Mouse (Mus musculus) stomach, postnatal 0 days (tissue): Measurements from ENCODE around the gene Esr2. TPM values are rescaled to one million over a fixed set of nuclear protein-coding genes. Genes with fewer than 3 reads are reported as not detected.
A peak's percentile ranks its signal among the peaks of the same experiment; 100 is the strongest.

Experiments
- ATAC-seq: fragments of 200-750 bp; cut with Nextera tagmentation; 2 replicates; pipeline ENCODE4 v1.8.0; 2017; ENCODE audit not compliant: low FRiP score, low TSS enrichment
- DNase-seq: peaks from one replicate; pipeline ENCODE4 v3.0.0-alpha.2; 2016; ENCODE audit warnings: low spot score
- H3K27ac ChIP-seq: fragments of 300-500 bp; sonication (generic); replicated peaks from 2 replicates; pipeline ENCODE4 v1.5.1; 2014; ENCODE audit warnings: mild to moderate bottlenecking, control low read depth
- H3K27me3 ChIP-seq: fragments of 300-500 bp; sonication (generic); 2 replicates; pipeline ENCODE4 v1.6.1; 2014; ENCODE audit warnings: low read length; ENCODE audit not compliant: control insufficient read depth, insufficient read depth
- H3K36me3 ChIP-seq: fragments of 300-500 bp; sonication (generic); 2 replicates; pipeline ENCODE4 v1.6.1; 2014; ENCODE audit warnings: low read length, mixed read lengths; ENCODE audit not compliant: control insufficient read depth, insufficient read depth
- H3K4me1 ChIP-seq: fragments of 300-500 bp; sonication (generic); replicated peaks from 2 replicates; pipeline ENCODE4 v1.6.1; 2014; ENCODE audit warnings: antibody characterized with exemption; ENCODE audit not compliant: control insufficient read depth, insufficient read depth
- H3K4me2 ChIP-seq: fragments of 300-500 bp; sonication (generic); replicated peaks from 2 replicates; pipeline ENCODE4 v1.6.1; 2014; ENCODE audit warnings: low read depth, mild to moderate bottlenecking, control low read depth, moderate library complexity
- H3K4me3 ChIP-seq: fragments of 300-500 bp; sonication (generic); 2 replicates; pipeline ENCODE4 v1.5.1; 2014; ENCODE audit warnings: low read depth, low read length, control low read depth
- H3K9ac ChIP-seq: fragments of 300-500 bp; sonication (generic); 2 replicates; pipeline ENCODE4 v1.6.1; 2014; ENCODE audit warnings: mild to moderate bottlenecking, low read length, control low read depth, mixed read lengths
- H3K9me3 ChIP-seq: fragments of 300-500 bp; sonication (generic); 2 replicates; pipeline ENCODE4 v1.6.1; 2016; ENCODE audit warnings: low read length; ENCODE audit not compliant: control insufficient read depth
- CTCF ChIP-seq: IDR thresholded peaks from 2 replicates; pipeline ENCODE4 v1.5.1; 2016; ENCODE audit warnings: antibody characterized with exemption, low read depth, mild to moderate bottlenecking, moderate library complexity
- EP300 ChIP-seq: optimal IDR thresholded peaks from 2 replicates; pipeline ENCODE3; 2016; ENCODE audit warnings: antibody characterized with exemption
- WGBS: fragments of 180-500 bp; shearing (Covaris S2); extraction: QIAGEN DNeasy Blood & Tissue Kit; methylation state at CpG from one replicate; pipeline ENCODE4 v1.1.7; 2014; 5-methylcytosine and 5-hydroxymethylcytosine counted together
- polyA plus RNA-seq: library from polyadenylated mRNA; unstranded; fragments of >200 nt; fragmentation: Nextera tagmentation; extraction: Ambion mirVana; gene quantifications from 2 replicates; pipeline ENCODE4 v1.2.1, GENCODE M21; 2015

Esr2 gene
- polyA plus RNA-seq, 1 experiment from 2014 or later, result 0.05 TPM

DNA sequence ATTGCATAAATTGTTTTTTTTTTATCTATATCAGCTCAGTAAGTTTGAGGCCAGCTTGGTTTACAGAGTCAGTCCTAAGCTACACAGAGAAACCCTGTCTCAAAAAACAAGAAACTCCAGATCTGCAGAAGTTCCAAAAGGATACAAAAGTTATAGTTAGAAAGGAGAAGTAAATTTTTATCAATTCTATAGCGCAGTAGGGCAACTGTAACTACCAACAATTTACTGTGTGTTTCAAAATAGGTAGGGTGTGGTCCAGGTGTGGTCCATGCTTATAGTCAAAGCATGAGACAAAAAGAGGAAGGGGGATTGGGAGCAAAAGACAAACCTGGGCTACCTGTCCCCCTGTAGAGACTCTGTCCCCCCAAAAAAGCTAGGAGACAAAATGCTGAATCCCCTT, 9.4 kb upstream of the Esr2 start:
- Histone ChIP-seq H3K27me3 (no peaks in the 10 kb centered on the region), H3K27ac (no peak overlapping the region), H3K36me3 (no peaks in the 10 kb centered on the region), H3K4me3 (no peak overlapping the region), H3K9me3 (no peaks in the 10 kb centered on the region), H3K9ac (no peak overlapping the region), H3K4me1 (no peaks in the 10 kb centered on the region), H3K4me2 (no peak overlapping the region)
- TF ChIP-seq EP300, result no peak
- TF ChIP-seq CTCF, result no peak
- ATAC-seq, result no peak
- no peak for DNase-seq
- WGBS, result 85% methylated on average over 1 of the region's 1 CpGs

DNA sequence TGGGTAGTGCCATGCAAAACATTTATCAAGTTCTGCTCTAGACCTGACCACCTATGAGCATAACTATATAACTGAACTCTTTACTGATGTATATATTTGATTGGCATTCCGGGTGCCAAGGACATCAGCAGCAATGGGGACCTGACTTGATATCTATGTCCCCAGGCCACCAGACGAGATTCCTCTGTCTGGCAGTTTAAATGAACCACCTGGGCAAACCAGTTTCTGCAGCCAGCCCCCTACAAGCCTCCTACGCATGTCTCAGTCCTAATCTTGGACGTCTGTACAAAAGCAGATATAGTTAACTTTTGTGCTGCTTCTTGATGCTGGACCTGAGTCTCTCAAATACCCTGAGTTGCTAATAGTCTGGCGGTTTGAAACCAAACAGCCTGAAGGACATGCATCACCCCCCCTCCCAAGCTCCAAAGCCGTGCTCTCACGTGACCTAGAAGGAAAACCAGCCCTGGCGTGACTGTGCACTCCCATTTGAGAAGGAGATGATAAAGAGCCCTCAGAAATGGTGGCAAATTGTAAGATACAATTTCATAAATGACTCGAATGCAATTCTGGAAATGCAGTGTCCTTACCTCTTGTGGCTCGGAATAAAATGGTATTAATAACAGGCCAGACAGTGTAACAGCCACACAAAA, 8.2 kb upstream of the Esr2 start:
- no peak for TF ChIP-seq CTCF
- TF ChIP-seq EP300, result no peak
- no peak for DNase-seq
- no peak for ATAC-seq

DNA sequence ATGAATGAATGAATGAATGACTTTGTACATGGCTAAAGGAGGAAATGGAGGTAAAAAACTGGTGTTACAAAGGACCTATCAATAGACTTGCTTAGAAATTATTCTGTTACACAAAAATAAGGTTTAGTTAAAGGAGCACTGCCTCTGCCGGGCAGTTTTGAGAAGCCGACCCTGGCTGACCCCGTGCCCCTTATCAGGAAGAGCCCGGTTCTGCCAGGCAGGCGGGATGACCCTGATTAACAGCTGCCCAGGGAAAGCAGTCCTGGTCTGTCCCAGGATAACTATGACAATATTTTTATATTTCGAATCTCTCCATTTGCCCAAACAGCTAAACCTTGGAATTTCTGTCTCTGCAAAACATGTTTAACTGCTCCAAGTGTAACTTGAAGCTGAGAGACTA, 7.2 kb upstream of the Esr2 start:
- Histone ChIP-seq H3K4me1 (no peaks in the 10 kb centered on the region), H3K4me3 (no peak overlapping the region), H3K27me3 (no peaks in the 10 kb centered on the region), H3K27ac (no peak overlapping the region), H3K9ac (no peak overlapping the region), H3K9me3 (no peaks in the 10 kb centered on the region), H3K4me2 (no peak overlapping the region), H3K36me3 (no peaks in the 10 kb centered on the region)
- no peak for DNase-seq
- TF ChIP-seq CTCF, result no peak
- TF ChIP-seq EP300, result no peak
- no peak for ATAC-seq
- WGBS, result 65% methylated on average over 6 of the region's 6 CpGs

More for the DNA sequence above, 8.2 kb upstream of the Esr2 start:
- Histone ChIP-seq H3K36me3 (no peaks in the 10 kb centered on the region), H3K9me3 (no peaks in the 10 kb centered on the region), H3K4me3 (no peak overlapping the region), H3K27me3 (no peaks in the 10 kb centered on the region), H3K9ac (no peak overlapping the region), H3K4me2 (no peak overlapping the region), H3K4me1 (no peaks in the 10 kb centered on the region), H3K27ac (no peak overlapping the region)
- WGBS, result 51% methylated on average over 10 of the region's 10 CpGs

DNA sequence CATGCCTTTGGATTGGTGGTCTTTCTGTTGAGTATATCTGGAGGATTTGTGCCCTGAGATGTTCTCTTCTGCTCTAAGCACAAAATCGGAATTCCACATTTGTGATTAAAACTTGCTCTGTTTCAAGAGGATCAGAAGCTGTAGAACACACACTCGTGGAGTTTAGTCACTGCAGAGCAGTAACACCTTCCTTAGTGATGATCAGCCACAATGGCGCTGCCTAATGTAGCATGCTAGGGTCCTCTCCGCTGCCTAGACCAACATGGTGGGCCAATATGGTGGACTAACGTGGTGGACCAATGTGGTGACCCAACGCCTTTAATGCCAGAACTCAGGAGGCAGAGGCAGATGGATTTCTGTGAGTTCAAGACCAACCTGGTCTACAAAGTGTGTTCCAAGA, 5.8 kb upstream of the Esr2 start:
- no peaks in the 10 kb centered on the region for H3K36me3 ChIP-seq
- 93% methylated on average over 6 of the region's 6 CpGs for WGBS
- no peak overlapping the region for H3K9ac ChIP-seq
- DNase-seq (no peak), ATAC-seq (no peak)
- H3K27ac ChIP-seq, result no peak overlapping the region
- H3K9me3 ChIP-seq, result no peaks in the 10 kb centered on the region
- H3K4me2 ChIP-seq, result no peak overlapping the region
- H3K4me3 ChIP-seq, result no peak overlapping the region
- H3K27me3 ChIP-seq, result no peaks in the 10 kb centered on the region
- H3K4me1 ChIP-seq, result no peaks in the 10 kb centered on the region
- TF ChIP-seq CTCF, result no peak

DNA sequence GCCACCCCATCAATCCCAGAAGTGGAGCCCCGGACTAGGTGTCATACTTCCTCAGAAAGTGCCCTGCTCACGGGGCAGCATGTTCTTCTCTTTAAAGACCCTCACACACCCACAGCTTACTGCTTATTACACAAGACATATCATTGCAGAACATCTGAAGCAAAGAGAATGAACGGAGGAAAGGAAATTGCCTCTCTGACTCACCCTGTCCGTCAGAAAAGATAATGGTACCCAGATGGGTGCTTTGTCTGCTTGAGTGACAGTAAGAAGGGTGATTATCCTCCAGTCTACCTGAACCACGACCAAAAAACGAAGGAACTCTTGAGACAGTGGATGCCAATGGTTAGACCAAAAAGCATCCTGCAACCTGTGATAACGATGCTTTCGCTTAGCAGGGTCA, 4.4 kb upstream of the Esr2 start:
- no peaks in the 10 kb centered on the region for H3K27me3 ChIP-seq
- no peaks in the 10 kb centered on the region for H3K36me3 ChIP-seq
- no peaks in the 10 kb centered on the region for H3K4me1 ChIP-seq
- H3K4me2 ChIP-seq, result no peak overlapping the region
- H3K9ac ChIP-seq, result no peak overlapping the region
- WGBS, result 68% methylated on average over 8 of the region's 8 CpGs
- ATAC-seq, result no peak
- no peak overlapping the region for H3K4me3 ChIP-seq
- H3K9me3 ChIP-seq, result no peaks in the 10 kb centered on the region
- TF ChIP-seq EP300 (no peak), CTCF (no peak)
- no peak for DNase-seq
- no peak overlapping the region for H3K27ac ChIP-seq

DNA sequence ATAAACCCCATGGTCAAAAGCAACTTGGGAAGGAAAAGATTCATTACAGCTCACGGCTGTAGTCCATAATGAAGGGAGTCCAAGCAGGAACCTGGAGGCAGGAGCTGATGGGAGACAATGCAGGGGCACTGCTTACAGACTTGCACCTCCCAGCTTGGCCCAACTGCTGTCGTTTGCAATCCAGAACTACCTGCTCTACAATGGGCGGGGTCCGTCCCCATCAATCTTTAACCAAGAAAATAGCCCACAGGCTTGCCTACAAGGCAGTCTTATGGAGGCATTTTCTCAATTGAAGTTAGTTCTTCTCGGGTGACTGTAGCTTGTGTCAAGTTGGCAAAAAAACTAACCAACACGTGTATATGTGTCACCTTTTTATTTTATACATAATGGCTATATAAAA, 3.4 kb upstream of the Esr2 start:
- H3K27ac ChIP-seq, result no peak overlapping the region
- 50% methylated on average over 6 of the region's 6 CpGs for WGBS
- no peak overlapping the region for H3K9ac ChIP-seq
- H3K4me1 ChIP-seq, result no peaks in the 10 kb centered on the region
- H3K4me2 ChIP-seq, result no peak overlapping the region
- H3K9me3 ChIP-seq, result no peaks in the 10 kb centered on the region
- TF ChIP-seq EP300, result no peak
- TF ChIP-seq CTCF, result no peak
- DNase-seq (peak; percentile 21), ATAC-seq (no peak)
- H3K27me3 ChIP-seq, result no peaks in the 10 kb centered on the region
- no peaks in the 10 kb centered on the region for H3K36me3 ChIP-seq
- no peak overlapping the region for H3K4me3 ChIP-seq
